Mouse (Mus musculus): ENCODE results near the gene Ski. TPM values are rescaled to one million over a fixed set of nuclear protein-coding genes. Genes with fewer than 3 reads are reported as not detected.

The Ski gene
- polyA plus RNA-seq, 1 experiment from 2014 or later: 12.7 TPM

- 52% methylated on average over 4 of the region's 4 CpGs for WGBS
- Histone ChIP-seq H3K9ac (ENCODE audit: low read length) (no peak overlapping the region), H3K4me2 (no peak overlapping the region), H3K27ac (ENCODE audit: low read depth, low read length) (no peak overlapping the region; the same call in 1 of the 2 replicates), H3K27me3 (ENCODE audit: control insufficient read depth, insufficient read depth, low read length) (no peaks in the 10 kb centered on the region), H3K9me3 (ENCODE audit: control insufficient read depth, low read length) (no peaks in the 10 kb centered on the region), H3K4me1 (ENCODE audit: control insufficient read depth, insufficient read depth, low read length) (peaks cover 17% of the 10 kb centered on the region), H3K4me3 (ENCODE audit: low read depth, low read length) (no peak overlapping the region), H3K36me3 (ENCODE audit: control insufficient read depth, insufficient read depth, low read length) (no peaks in the 10 kb centered on the region)
- no peak for DNase-seq (ENCODE audit: low spot score, missing footprints)
- ATAC-seq (ENCODE audit: low FRiP score): no peak
These were observed 77.7 kb downstream of the Ski start for GRCm38 (mm10) chr4:155144548-155145180.

- peak; percentile 87 for ATAC-seq (ENCODE audit: low FRiP score)
- Histone ChIP-seq H3K4me3 (ENCODE audit: low read depth, low read length) (no peak overlapping the region), H3K4me2 (no peak overlapping the region), H3K9me3 (ENCODE audit: control insufficient read depth, low read length) (no peaks in the 10 kb centered on the region), H3K27me3 (ENCODE audit: control insufficient read depth, insufficient read depth, low read length) (no peaks in the 10 kb centered on the region), H3K36me3 (ENCODE audit: control insufficient read depth, insufficient read depth, low read length) (no peaks in the 10 kb centered on the region), H3K27ac (ENCODE audit: low read depth, low read length) (peak overlapping the region; percentile 80), H3K9ac (ENCODE audit: low read length) (peak overlapping the region; percentile 45), H3K4me1 (ENCODE audit: control insufficient read depth, insufficient read depth, low read length) (peaks cover 17% of the 10 kb centered on the region)
- 38% methylated on average over 12 of the region's 12 CpGs for WGBS
- DNase-seq (ENCODE audit: low spot score, missing footprints): peak; percentile 94
These were observed 78.4 kb downstream of the Ski start for GRCm38 (mm10) chr4:155143871-155144502.

GRCm38 (mm10) chr4:155143411-155143810 is 79.0 kb downstream of the Ski start:
- Histone ChIP-seq H3K27ac (ENCODE audit: low read depth, low read length) (peak overlapping the region; percentile 80), H3K36me3 (ENCODE audit: control insufficient read depth, insufficient read depth, low read length) (no peaks in the 10 kb centered on the region), H3K9me3 (ENCODE audit: control insufficient read depth, low read length) (no peaks in the 10 kb centered on the region), H3K9ac (ENCODE audit: low read length) (peak overlapping the region; percentile 45), H3K4me3 (ENCODE audit: low read depth, low read length) (no peak overlapping the region), H3K4me2 (no peak overlapping the region), H3K4me1 (ENCODE audit: control insufficient read depth, insufficient read depth, low read length) (peaks cover 17% of the 10 kb centered on the region), H3K27me3 (ENCODE audit: control insufficient read depth, insufficient read depth, low read length) (no peaks in the 10 kb centered on the region)
- WGBS: 58% methylated on average over 2 of the region's 2 CpGs
- DNase-seq (ENCODE audit: low spot score, missing footprints) (no peak), ATAC-seq (ENCODE audit: low FRiP score) (no peak)

GRCm38 (mm10) chr4:155142836-155143235 is 79.6 kb downstream of the Ski start:
- H3K27me3 ChIP-seq (ENCODE audit: control insufficient read depth, insufficient read depth, low read length): no peaks in the 10 kb centered on the region
- ATAC-seq (ENCODE audit: low FRiP score) (no peak), DNase-seq (ENCODE audit: low spot score, missing footprints) (no peak)
- no peaks in the 10 kb centered on the region for H3K36me3 ChIP-seq (ENCODE audit: control insufficient read depth, insufficient read depth, low read length)
- H3K27ac ChIP-seq (ENCODE audit: low read depth, low read length): no peak overlapping the region
- no peak overlapping the region for H3K4me3 ChIP-seq (ENCODE audit: low read depth, low read length)
- no peak overlapping the region for H3K9ac ChIP-seq (ENCODE audit: low read length)
- no peaks in the 10 kb centered on the region for H3K9me3 ChIP-seq (ENCODE audit: control insufficient read depth, low read length)
- WGBS: 93% methylated on average over 5 of the region's 5 CpGs
- H3K4me2 ChIP-seq: no peak overlapping the region
- H3K4me1 ChIP-seq (ENCODE audit: control insufficient read depth, insufficient read depth, low read length): peaks cover 17% of the 10 kb centered on the region

GRCm38 (mm10) chr4:155140795-155141265 is 81.6 kb downstream of the Ski start:
- H3K27ac ChIP-seq (ENCODE audit: low read depth, low read length): no peak overlapping the region
- no peak overlapping the region for H3K4me2 ChIP-seq
- H3K27me3 ChIP-seq (ENCODE audit: control insufficient read depth, insufficient read depth, low read length): no peaks in the 10 kb centered on the region
- H3K9ac ChIP-seq (ENCODE audit: low read length): no peak overlapping the region
- no peaks in the 10 kb centered on the region for H3K9me3 ChIP-seq (ENCODE audit: control insufficient read depth, low read length)
- no peaks in the 10 kb centered on the region for H3K36me3 ChIP-seq (ENCODE audit: control insufficient read depth, insufficient read depth, low read length)
- DNase-seq (ENCODE audit: low spot score, missing footprints) (no peak), ATAC-seq (ENCODE audit: low FRiP score) (no peak)
- WGBS: 78% methylated on average over 12 of the region's 12 CpGs
- H3K4me3 ChIP-seq (ENCODE audit: low read depth, low read length): no peak overlapping the region
- H3K4me1 ChIP-seq (ENCODE audit: control insufficient read depth, insufficient read depth, low read length): peaks cover 20% of the 10 kb centered on the region

- WGBS: 79% methylated on average over 2 of the region's 2 CpGs
- H3K4me1 ChIP-seq (ENCODE audit: control insufficient read depth, insufficient read depth, low read length): peaks cover 22% of the 10 kb centered on the region
- no peaks in the 10 kb centered on the region for H3K9me3 ChIP-seq (ENCODE audit: control insufficient read depth, low read length)
- no peaks in the 10 kb centered on the region for H3K36me3 ChIP-seq (ENCODE audit: control insufficient read depth, insufficient read depth, low read length)
- no peak for DNase-seq (ENCODE audit: low spot score, missing footprints)
- no peaks in the 10 kb centered on the region for H3K27me3 ChIP-seq (ENCODE audit: control insufficient read depth, insufficient read depth, low read length)
- no peak overlapping the region for H3K4me3 ChIP-seq (ENCODE audit: low read depth, low read length)
- no peak overlapping the region for H3K27ac ChIP-seq (ENCODE audit: low read depth, low read length)
- no peak overlapping the region for H3K4me2 ChIP-seq
- H3K9ac ChIP-seq (ENCODE audit: low read length): no peak overlapping the region
- ATAC-seq (ENCODE audit: low FRiP score): no peak
These were observed 82.2 kb downstream of the Ski start for GRCm38 (mm10) chr4:155140150-155140549.

- Histone ChIP-seq H3K27ac (ENCODE audit: low read depth, low read length) (no peak overlapping the region), H3K27me3 (ENCODE audit: control insufficient read depth, insufficient read depth, low read length) (no peaks in the 10 kb centered on the region), H3K4me1 (ENCODE audit: control insufficient read depth, insufficient read depth, low read length) (peaks cover 15% of the 10 kb centered on the region), H3K9me3 (ENCODE audit: control insufficient read depth, low read length) (no peaks in the 10 kb centered on the region), H3K4me2 (no peak overlapping the region), H3K4me3 (ENCODE audit: low read depth, low read length) (no peak overlapping the region), H3K9ac (ENCODE audit: low read length) (no peak overlapping the region), H3K36me3 (ENCODE audit: control insufficient read depth, insufficient read depth, low read length) (no peaks in the 10 kb centered on the region)
- ATAC-seq (ENCODE audit: low FRiP score) (no peak), DNase-seq (ENCODE audit: low spot score, missing footprints) (no peak)
- 85% methylated on average over 12 of the region's 12 CpGs for WGBS
These were observed 82.9 kb downstream of the Ski start for GRCm38 (mm10) chr4:155139281-155140045.

GRCm38 (mm10) chr4:155138451-155138850 is 83.9 kb downstream of the Ski start:
- WGBS: 92% methylated on average over 8 of the region's 8 CpGs
- DNase-seq (ENCODE audit: low spot score, missing footprints) (no peak), ATAC-seq (ENCODE audit: low FRiP score) (no peak)
- peaks cover 10% of the 10 kb centered on the region; the same call in 1 of the 2 replicates for H3K4me1 ChIP-seq (ENCODE audit: control insufficient read depth, insufficient read depth, low read length)
- H3K27me3 ChIP-seq (ENCODE audit: control insufficient read depth, insufficient read depth, low read length): no peaks in the 10 kb centered on the region
- no peak overlapping the region for H3K27ac ChIP-seq (ENCODE audit: low read depth, low read length)
- no peak overlapping the region for H3K9ac ChIP-seq (ENCODE audit: low read length)
- no peak overlapping the region for H3K4me3 ChIP-seq (ENCODE audit: low read depth, low read length)
- no peaks in the 10 kb centered on the region for H3K36me3 ChIP-seq (ENCODE audit: control insufficient read depth, insufficient read depth, low read length)
- H3K9me3 ChIP-seq (ENCODE audit: control insufficient read depth, low read length): no peaks in the 10 kb centered on the region
- no peak overlapping the region for H3K4me2 ChIP-seq

GRCm38 (mm10) chr4:155137891-155138290 is 84.5 kb downstream of the Ski start:
- 89% methylated on average over 7 of the region's 7 CpGs for WGBS
- no peaks in the 10 kb centered on the region for H3K36me3 ChIP-seq (ENCODE audit: control insufficient read depth, insufficient read depth, low read length)
- ATAC-seq (ENCODE audit: low FRiP score): no peak
- H3K27ac ChIP-seq (ENCODE audit: low read depth, low read length): no peak overlapping the region
- DNase-seq (ENCODE audit: low spot score, missing footprints): no peak
- no peaks in the 10 kb centered on the region for H3K9me3 ChIP-seq (ENCODE audit: control insufficient read depth, low read length)
- no peaks in the 10 kb centered on the region for H3K27me3 ChIP-seq (ENCODE audit: control insufficient read depth, insufficient read depth, low read length)
- H3K4me2 ChIP-seq: no peak overlapping the region
- no peak overlapping the region for H3K9ac ChIP-seq (ENCODE audit: low read length)
- no peak overlapping the region for H3K4me3 ChIP-seq (ENCODE audit: low read depth, low read length)
- peaks cover 10% of the 10 kb centered on the region for H3K4me1 ChIP-seq (ENCODE audit: control insufficient read depth, insufficient read depth, low read length)

Data from midbrain, embryonic 11.5 days (tissue).